Comparison of ENCODE assay signal across 27 mouse cellular contexts in the genomic region with DNA sequence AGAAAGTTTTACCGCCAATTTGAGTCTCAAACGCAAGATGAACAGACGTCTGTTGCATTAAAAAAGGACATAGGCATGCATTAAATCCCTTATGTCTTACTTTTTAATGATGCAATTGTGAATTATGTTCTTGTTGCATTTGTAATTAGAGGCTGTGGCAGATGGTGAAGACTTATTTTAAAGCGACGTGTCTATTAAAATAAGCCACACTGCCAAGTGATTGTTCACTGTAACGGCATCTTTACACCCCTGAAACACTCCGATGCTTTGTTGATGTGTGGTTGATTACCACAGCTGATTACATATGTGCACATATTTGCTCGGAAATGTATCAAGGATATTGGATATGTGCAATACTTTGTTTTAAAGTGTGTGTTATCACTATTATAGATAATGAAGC.
DNase-seq lines count a peak whose midpoint lies in the region; ATAC-seq lines count a peak whose summit lies in the region.
"Had no signal": no experiment of that assay in that cellular context is flagged by ENCODE, and none has a peak within 500 bp of the region (broad histone marks: within the 10 kb centered on the region; RNA-seq: fewer than 3 reads in every experiment).

No protein-coding gene starts in this region.

- no peaks in the 10 kb centered on the region for H3K36me3 ChIP-seq in forebrain, embryonic 13.5 days (ENCODE audit: poor library complexity, severe bottlenecking)
- H3K36me3 ChIP-seq in forebrain, embryonic 10.5 days (replicated peaks): no peaks in the 10 kb centered on the region
- H3K36me3 ChIP-seq in forebrain, embryonic 16.5 days (ENCODE audit: control insufficient read depth, insufficient read depth): no peaks in the 10 kb centered on the region
- H3K36me3 ChIP-seq in forebrain, embryonic 15.5 days: no peaks in the 10 kb centered on the region
- H3K36me3 ChIP-seq: embryonic facial prominence, embryonic 13.5 days; embryonic facial prominence, embryonic 15.5 days; G1E had no signal

- intact Hi-C loops in left cerebral cortex, postnatal 14 days (cut with DNase I): no loop called here

- ATAC-seq in forebrain, embryonic 13.5 days: peak; percentile 27; the same call in 1 of the 2 replicates
- peak; percentile 58 for ATAC-seq in forebrain, embryonic 16.5 days
- ATAC-seq in forebrain, embryonic 15.5 days (replicated peaks): no peak
- ATAC-seq: activated CD4-positive, CD25-positive, alpha-beta regulatory T cell, adult 4 months; CD4-positive, CD25-positive, alpha-beta regulatory T cell, adult 4 months; Patski had no signal

- H3K4me1 ChIP-seq in forebrain, embryonic 13.5 days: no peaks in the 10 kb centered on the region; the same call in 1 of the 2 replicates
- H3K4me1 ChIP-seq in forebrain, embryonic 10.5 days: no peaks in the 10 kb centered on the region
- no peaks in the 10 kb centered on the region for H3K4me1 ChIP-seq in forebrain, embryonic 16.5 days (replicated peaks; ENCODE audit: control insufficient read depth, insufficient read depth, low read length)
- H3K4me1 ChIP-seq in forebrain, embryonic 15.5 days: no peaks in the 10 kb centered on the region
- H3K4me1 ChIP-seq: embryonic facial prominence, embryonic 13.5 days; embryonic facial prominence, embryonic 15.5 days had no signal

- DNase-seq in forebrain, embryonic 10.5 days (ENCODE audit: extremely low spot score, low spot score): no peak
- peak; percentile 4 for DNase-seq in layer of hippocampus, adult 9-11 months
- no peak for DNase-seq in layer of hippocampus, postnatal 36 days
- peak; percentile 50 for DNase-seq in brain, embryonic 18.5 days (ENCODE audit: low read depth, low spot score)
- no peak for DNase-seq in left cerebral cortex, postnatal 14 days (ENCODE audit: low spot score in 2 of 2)
- DNase-seq: adrenal gland, adult 8-10 months; adrenal gland, postnatal 14 days; adrenal gland, postnatal 36 days; B cell, adult 2 months; cerebellum, adult 11 months; cerebellum, adult 18-20 months; cerebellum, adult 8-10 months; cerebellum, adult 9-11 months; cerebellum, postnatal 14 days; cerebellum, postnatal 36 days; embryo, embryonic 11 days had no signal

- H3K4me2 ChIP-seq in forebrain, embryonic 13.5 days: no peak overlapping the region
- H3K4me2 ChIP-seq in forebrain, embryonic 16.5 days (ENCODE audit: low read length): no peak overlapping the region
- H3K4me2 ChIP-seq in forebrain, embryonic 15.5 days (replicated peaks): no peak overlapping the region
- H3K4me2 ChIP-seq: embryonic facial prominence, embryonic 13.5 days; embryonic facial prominence, embryonic 15.5 days had no signal

- no peak overlapping the region for H3K27ac ChIP-seq in forebrain, embryonic 13.5 days
- no peak overlapping the region for H3K27ac ChIP-seq in forebrain, embryonic 10.5 days
- H3K27ac ChIP-seq in forebrain, embryonic 16.5 days (ENCODE audit: low read length): no peak overlapping the region
- no peak overlapping the region for H3K27ac ChIP-seq in forebrain, embryonic 15.5 days (replicated peaks)
- H3K27ac ChIP-seq: embryonic facial prominence, embryonic 13.5 days; embryonic facial prominence, embryonic 15.5 days had no signal

- no peak overlapping the region for H3K9ac ChIP-seq in forebrain, embryonic 13.5 days
- H3K9ac ChIP-seq in forebrain, embryonic 16.5 days (replicated peaks; ENCODE audit: low read depth, low read length): no peak overlapping the region
- H3K9ac ChIP-seq in forebrain, embryonic 15.5 days (replicated peaks): no peak overlapping the region
- H3K9ac ChIP-seq: embryonic facial prominence, embryonic 13.5 days; embryonic facial prominence, embryonic 15.5 days had no signal

- H3K4me3 ChIP-seq in forebrain, embryonic 13.5 days: no peak overlapping the region
- H3K4me3 ChIP-seq in forebrain, embryonic 10.5 days: no peak overlapping the region
- H3K4me3 ChIP-seq in forebrain, embryonic 16.5 days (replicated peaks; ENCODE audit: low read length): no peak overlapping the region
- H3K4me3 ChIP-seq in forebrain, embryonic 15.5 days: no peak overlapping the region
- H3K4me3 ChIP-seq: embryonic facial prominence, embryonic 13.5 days; embryonic facial prominence, embryonic 15.5 days; erythroblast, embryonic 14.5 days had no signal

- H3K27me3 ChIP-seq in forebrain, embryonic 13.5 days: no peaks in the 10 kb centered on the region
- no peaks in the 10 kb centered on the region for H3K27me3 ChIP-seq in forebrain, embryonic 10.5 days (ENCODE audit: poor library complexity, severe bottlenecking)
- no peaks in the 10 kb centered on the region for H3K27me3 ChIP-seq in forebrain, embryonic 16.5 days (replicated peaks; ENCODE audit: control insufficient read depth, insufficient read depth, low read length)
- no peaks in the 10 kb centered on the region for H3K27me3 ChIP-seq in forebrain, embryonic 15.5 days
- H3K27me3 ChIP-seq: CH12.LX; embryonic facial prominence, embryonic 13.5 days; embryonic facial prominence, embryonic 15.5 days had no signal

- no peaks in the 10 kb centered on the region for H3K9me3 ChIP-seq in forebrain, embryonic 13.5 days (replicated peaks)
- no peaks in the 10 kb centered on the region for H3K9me3 ChIP-seq in forebrain, embryonic 10.5 days
- no peaks in the 10 kb centered on the region for H3K9me3 ChIP-seq in forebrain, embryonic 16.5 days (ENCODE audit: control insufficient read depth, low read length)
- H3K9me3 ChIP-seq in forebrain, embryonic 15.5 days: no peaks in the 10 kb centered on the region
- H3K9me3 ChIP-seq: embryonic facial prominence, embryonic 13.5 days; embryonic facial prominence, embryonic 15.5 days had no signal

- WGBS in forebrain, embryonic 13.5 days: 55% methylated on average over 8 of the region's 8 CpGs
- whole genome bisulfite sequencing in forebrain, embryonic 10.5 days: 76% methylated on average over 8 of the region's 8 CpGs
- 36% methylated on average over 8 of the region's 8 CpGs for WGBS in forebrain, embryonic 16.5 days
- WGBS in forebrain, embryonic 15.5 days: 40% methylated on average over 8 of the region's 8 CpGs

Comparison
In these comparisons a context has a peak if more than half of its experiments do, and no peak if none do; other contexts are left out.
1. DNase-seq: peak in layer of hippocampus, adult 9-11 months (single experiment) and brain, embryonic 18.5 days (single experiment); none in forebrain, embryonic 10.5 days (single experiment), layer of hippocampus, postnatal 36 days (0 of 2) and left cerebral cortex, postnatal 14 days (0 of 2).